Mouse (Mus musculus): Measurements from ENCODE around the gene Crybb1.

GRCm38 (mm10) chr5:112265515-112265914 lies 9.9 kb downstream of the Crybb1 start:
- TF ChIP-seq CTCF (IDR thresholded peaks at IDR 0.05; ENCODE audit: borderline replicate concordance, insufficient read depth, low read depth, low read length) (no peak), POLR2A (IDR thresholded peaks at IDR 0.05; ENCODE audit: borderline replicate concordance, insufficient read depth, low read length) (no peak)
